Mouse (Mus musculus) neural tube, embryonic 11.5 days (tissue): ENCODE measurements around the gene Ppp1r14c. TPM values are rescaled to one million over a fixed set of nuclear protein-coding genes. Genes with fewer than 3 reads are reported as not detected.
"Not testable (repeated sequence)": the region's sequence is repeated elsewhere in the genome, so short reads cannot be mapped to it uniquely, and the experiment has no call there.

Experiments used
- ATAC-seq: fragments of 200-750 bp; cut with Nextera tagmentation; 2 replicates; pipeline ENCODE4 v1.8.0; 2017; ENCODE audit warnings: moderate number of reproducible peaks, mild to moderate bottlenecking, moderate TSS enrichment, moderate library complexity; ENCODE audit not compliant: insufficient read depth, low FRiP score, low TSS enrichment
- DNase-seq: peaks from one replicate; pipeline ENCODE4 v3.0.0-alpha.2; 2015; ENCODE audit warnings: low spot score
- H3K27ac ChIP-seq: fragments of 300-500 bp; sonication (generic); 2 replicates; pipeline ENCODE4 v1.5.1; 2014; ENCODE audit warnings: low read depth, mild to moderate bottlenecking, low read length
- H3K27me3 ChIP-seq: fragments of 300-500 bp; sonication (generic); 2 replicates; pipeline ENCODE4 v1.6.1; 2014; ENCODE audit warnings: mild to moderate bottlenecking, low read length, mixed read lengths; ENCODE audit not compliant: control insufficient read depth, insufficient read depth
- H3K36me3 ChIP-seq: fragments of 300-500 bp; sonication (generic); 2 replicates; pipeline ENCODE4 v1.6.1; 2014; ENCODE audit warnings: mild to moderate bottlenecking, low read length, moderate library complexity, mixed read lengths; ENCODE audit not compliant: control insufficient read depth, insufficient read depth
- H3K4me1 ChIP-seq: fragments of 300-500 bp; sonication (generic); 2 replicates; pipeline ENCODE4 v1.6.1; 2014; ENCODE audit warnings: low read length, mixed read lengths; ENCODE audit not compliant: control insufficient read depth, insufficient read depth
- H3K4me2 ChIP-seq: fragments of 300-500 bp; sonication (generic); 2 replicates; pipeline ENCODE4 v1.6.1; 2014; ENCODE audit warnings: low read depth, mild to moderate bottlenecking, moderate library complexity
- H3K4me3 ChIP-seq: fragments of 300-500 bp; sonication (generic); 2 replicates; pipeline ENCODE4 v1.5.1; 2014; ENCODE audit warnings: low read depth, low read length
- H3K9ac ChIP-seq: fragments of 300-500 bp; sonication (generic); 2 replicates; pipeline ENCODE4 v1.6.1; 2014; ENCODE audit warnings: mild to moderate bottlenecking, low read length
- H3K9me3 ChIP-seq: fragments of 300-500 bp; sonication (generic); 2 replicates; pipeline ENCODE4 v1.6.1; 2016; ENCODE audit warnings: low read length; ENCODE audit not compliant: control insufficient read depth
- WGBS: fragments of 180-500 bp; shearing (Covaris S2); extraction: QIAGEN DNeasy Blood & Tissue Kit; methylation state at CpG from one replicate; pipeline ENCODE4 v1.1.7; 2014; 5-methylcytosine and 5-hydroxymethylcytosine counted together
- polyA plus RNA-seq: library from polyadenylated mRNA; unstranded; fragments of >200 nt; fragmentation: Nextera tagmentation; extraction: Ambion mirVana; gene quantifications from 2 replicates; pipeline ENCODE4 v1.2.1, GENCODE M21; 2014

Ppp1r14c gene
- polyA plus RNA-seq, 1 experiment from 2014 or later: 17.0 TPM

DNA sequence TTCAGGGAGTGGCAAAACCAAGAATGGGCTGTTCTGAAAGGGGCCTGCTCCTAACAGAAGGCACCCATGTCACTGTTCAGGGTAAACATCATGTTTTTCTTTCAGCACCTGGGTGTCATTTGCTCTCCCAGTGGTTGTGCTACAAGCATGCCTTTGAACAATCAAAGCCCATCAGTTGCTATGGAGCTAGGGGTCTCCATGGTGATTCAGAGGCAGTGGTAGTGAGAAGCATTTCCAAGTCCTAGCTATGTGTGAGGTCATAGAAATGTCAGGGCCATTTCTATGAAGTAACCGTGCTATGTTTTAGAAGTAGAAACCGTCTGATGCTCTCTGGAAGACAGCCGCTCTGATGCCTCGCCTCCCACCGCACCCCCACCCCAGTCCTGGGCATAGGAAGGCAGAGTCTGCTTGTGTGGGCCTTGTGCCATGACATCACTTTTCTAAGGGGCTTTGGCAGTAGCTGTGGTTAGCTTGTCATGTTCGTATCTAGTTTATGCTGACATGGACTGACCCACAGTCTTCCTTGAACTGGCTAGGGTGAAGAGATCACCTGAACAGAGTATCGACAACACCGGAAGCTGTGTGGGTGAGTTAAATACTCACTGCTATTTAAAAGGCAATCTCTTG, 69.1 kb downstream of the Ppp1r14c start:
- ATAC-seq (peak; percentile 48; the same call in 1 of the 2 replicates), DNase-seq (peak; percentile 18)
- H3K27me3 ChIP-seq: no peaks in the 10 kb centered on the region
- 77% methylated on average over 8 of the region's 8 CpGs for WGBS
- no peaks in the 10 kb centered on the region for H3K36me3 ChIP-seq
- H3K4me1 ChIP-seq: no peaks in the 10 kb centered on the region
- H3K9ac ChIP-seq: no peak overlapping the region
- no peak overlapping the region for H3K4me3 ChIP-seq
- H3K4me2 ChIP-seq: no peak overlapping the region
- H3K9me3 ChIP-seq: no peaks in the 10 kb centered on the region
- no peak overlapping the region for H3K27ac ChIP-seq

- Histone ChIP-seq H3K27me3 (no peaks in the 10 kb centered on the region), H3K9me3 (no peaks in the 10 kb centered on the region), H3K4me1 (no peaks in the 10 kb centered on the region), H3K36me3 (no peaks in the 10 kb centered on the region), H3K9ac (no peak overlapping the region), H3K4me2 (no peak overlapping the region), H3K4me3 (no peak overlapping the region), H3K27ac (no peak overlapping the region)
- WGBS: 70% methylated on average over 2 of the region's 2 CpGs
- ATAC-seq (no peak), DNase-seq (no peak)
Observed at GRCm38 (mm10) chr10:3440722-3441471, 75.0 kb downstream of the Ppp1r14c start.

- not testable (repeated sequence) for H3K9ac ChIP-seq, DNase-seq, H3K4me3 ChIP-seq, H3K4me2 ChIP-seq, H3K36me3 ChIP-seq, H3K27ac ChIP-seq, ATAC-seq, H3K27me3 ChIP-seq, H3K4me1 ChIP-seq, H3K9me3 ChIP-seq
- WGBS: 96% methylated on average over 10 of the region's 10 CpGs
Observed at GRCm38 (mm10) chr10:3446748-3447147, 80.9 kb downstream of the Ppp1r14c start.

- no peaks in the 10 kb centered on the region for H3K4me1 ChIP-seq
- H3K27ac ChIP-seq: no peak overlapping the region
- no peak overlapping the region for H3K4me3 ChIP-seq
- no peaks in the 10 kb centered on the region for H3K36me3 ChIP-seq
- no peak overlapping the region for H3K9ac ChIP-seq
- no peak overlapping the region for H3K4me2 ChIP-seq
- no peaks in the 10 kb centered on the region for H3K9me3 ChIP-seq
- H3K27me3 ChIP-seq: no peaks in the 10 kb centered on the region
- ATAC-seq (no peak), DNase-seq (no peak)
- WGBS: 93% methylated on average over 5 of the region's 5 CpGs
Observed at GRCm38 (mm10) chr10:3448699-3449098, 82.8 kb downstream of the Ppp1r14c start.

- H3K27ac ChIP-seq: no peak overlapping the region
- no peaks in the 10 kb centered on the region for H3K36me3 ChIP-seq
- H3K27me3 ChIP-seq: no peaks in the 10 kb centered on the region
- no peak overlapping the region for H3K9ac ChIP-seq
- ATAC-seq (no peak), DNase-seq (no peak)
- no peaks in the 10 kb centered on the region for H3K9me3 ChIP-seq
- no peak overlapping the region for H3K4me2 ChIP-seq
- no peak overlapping the region for H3K4me3 ChIP-seq
- whole genome bisulfite sequencing: 64% methylated on average over 4 of the region's 4 CpGs
- H3K4me1 ChIP-seq: no peaks in the 10 kb centered on the region
Observed at GRCm38 (mm10) chr10:3451930-3452329, 86.1 kb downstream of the Ppp1r14c start.

GRCm38 (mm10) chr10:3452822-3453475, 87.1 kb downstream of the Ppp1r14c start:
- ATAC-seq: no peak
- 87% methylated on average over 3 of the region's 3 CpGs for WGBS

GRCm38 (mm10) chr10:3458686-3459085, 92.8 kb downstream of the Ppp1r14c start:
- Histone ChIP-seq H3K4me1 (no peaks in the 10 kb centered on the region), H3K27me3 (no peaks in the 10 kb centered on the region), H3K9me3 (no peaks in the 10 kb centered on the region), H3K4me3 (no peak overlapping the region), H3K9ac (no peak overlapping the region), H3K4me2 (no peak overlapping the region), H3K27ac (no peak overlapping the region), H3K36me3 (no peaks in the 10 kb centered on the region)
- WGBS: 85% methylated on average over 1 of the region's 1 CpGs
- ATAC-seq: no peak
- no peak for DNase-seq

More at GRCm38 (mm10) chr10:3452822-3453475, 87.1 kb downstream of the Ppp1r14c start:
- Histone ChIP-seq H3K4me1 (no peaks in the 10 kb centered on the region), H3K9ac (no peak overlapping the region), H3K36me3 (no peaks in the 10 kb centered on the region), H3K27ac (no peak overlapping the region), H3K9me3 (no peaks in the 10 kb centered on the region), H3K27me3 (no peaks in the 10 kb centered on the region), H3K4me2 (no peak overlapping the region), H3K4me3 (no peak overlapping the region)
- DNase-seq: no peak

GRCm38 (mm10) chr10:3460841-3461240, 95.0 kb downstream of the Ppp1r14c start:
- Histone ChIP-seq H3K9me3 (no peaks in the 10 kb centered on the region), H3K9ac (no peak overlapping the region), H3K27me3 (no peaks in the 10 kb centered on the region), H3K36me3 (no peaks in the 10 kb centered on the region), H3K4me1 (no peaks in the 10 kb centered on the region), H3K4me3 (no peak overlapping the region), H3K27ac (no peak overlapping the region), H3K4me2 (no peak overlapping the region)
- no peak for ATAC-seq
- 89% methylated on average over 1 of the region's 1 CpGs for WGBS
- DNase-seq: no peak
